Mouse (Mus musculus) embryonic fibroblast, embryonic 13.5 days (primary cell): ENCODE data around the gene Ddx6.

Experiments used
- CTCF ChIP-seq: IDR thresholded peaks from 2 replicates; pipeline ENCODE4 v1.5.1; 2011; ENCODE audit warnings: mild to moderate bottlenecking, control low read depth, low read length, moderate library complexity, borderline replicate concordance; ENCODE audit not compliant: insufficient read depth
- POLR2A ChIP-seq: IDR thresholded peaks from 2 replicates; pipeline ENCODE4 v1.6.1; 2011; ENCODE audit warnings: low read depth, mild to moderate bottlenecking, control low read depth, low read length, moderate library complexity

DNA sequence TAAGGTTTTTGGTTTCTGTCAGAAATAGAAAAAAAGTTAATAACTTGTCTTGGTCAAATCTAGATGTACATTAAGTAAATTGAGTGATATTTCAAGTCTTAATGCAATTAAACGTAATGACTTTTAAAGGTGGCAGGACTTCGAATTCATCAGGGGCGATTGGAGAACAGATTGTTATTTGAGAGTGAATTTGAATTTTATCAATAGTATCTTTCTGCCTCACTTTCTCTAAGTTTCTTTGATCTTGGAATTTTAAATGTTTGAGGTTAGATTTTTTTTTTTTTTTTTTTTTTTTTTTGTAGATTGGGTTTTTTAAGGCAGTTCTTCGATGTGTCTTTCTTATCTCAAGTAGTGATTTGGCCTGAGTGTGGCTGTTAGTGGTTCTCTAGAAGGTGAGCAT is 2.0 kb downstream of the Ddx6 start:
- TF ChIP-seq CTCF (no peak), POLR2A (no peak)
